ENCODE assay signal across 8 mouse cellular contexts in genomic region chr11:68954408-68954807, GRCm38 (mm10). TPM values are rescaled to one million over a fixed set of nuclear protein-coding genes. Genes with fewer than 3 reads are reported as not detected.
DNase-seq lines count a peak whose midpoint lies in the region; ATAC-seq and TF ChIP-seq lines count a peak whose summit lies in the region.

No protein-coding gene starts in this region.

- H3K4me2 ChIP-seq in lung, embryonic 16.5 days (ENCODE audit: low read depth, low read length): peak overlapping the region; percentile 74
- H3K4me2 ChIP-seq in forebrain, embryonic 12.5 days: peak overlapping the region; percentile 64
- peak overlapping the region; percentile 45 for H3K4me2 ChIP-seq in limb, embryonic 14.5 days (replicated peaks; ENCODE audit: low read depth, low read length, severe bottlenecking)
- peak overlapping the region; percentile 44 for H3K4me2 ChIP-seq in stomach, embryonic 14.5 days (replicated peaks; ENCODE audit: low read depth, low read length)

- peak overlapping the region; percentile 52 for H3K4me3 ChIP-seq in lung, embryonic 16.5 days (ENCODE audit: low read length)
- peak overlapping the region; percentile 36 for H3K4me3 ChIP-seq in forebrain, embryonic 12.5 days (replicated peaks)
- peak overlapping the region; percentile 34 for H3K4me3 ChIP-seq in limb, embryonic 14.5 days (replicated peaks; ENCODE audit: low read length)
- peak overlapping the region; percentile 25 for H3K4me3 ChIP-seq in stomach, embryonic 14.5 days (ENCODE audit: low read depth, low read length)

- no peak for DNase-seq in lung, postnatal 25 days (ENCODE audit: low spot score)
- DNase-seq in limb, embryonic 14.5 days (ENCODE audit: low spot score): no peak
- no peak for DNase-seq in ovary, adult 18-20 months (ENCODE audit: low spot score)
- DNase-seq in embryo, embryonic 10.5 days (ENCODE audit: low spot score): no peak
- no peak for DNase-seq in left cerebral cortex, postnatal 25 days (ENCODE audit: low spot score in 2 of 2)

- no peak overlapping the region for H3K27ac ChIP-seq in lung, embryonic 16.5 days (ENCODE audit: low read length)
- no peak overlapping the region for H3K27ac ChIP-seq in forebrain, embryonic 12.5 days
- no peak overlapping the region for H3K27ac ChIP-seq in limb, embryonic 14.5 days (replicated peaks; ENCODE audit: low read depth, low read length)
- H3K27ac ChIP-seq in stomach, embryonic 14.5 days (ENCODE audit: low read length): no peak overlapping the region

- TF ChIP-seq POLR2A in limb, embryonic 14.5 days (IDR thresholded peaks at IDR 0.05; ENCODE audit: borderline replicate concordance, extremely low read depth, insufficient read depth, insufficient read length): no peak

- peaks cover 12% of the 10 kb centered on the region for H3K4me1 ChIP-seq in lung, embryonic 16.5 days (replicated peaks; ENCODE audit: control insufficient read depth, insufficient read depth, low read length)
- H3K4me1 ChIP-seq in forebrain, embryonic 12.5 days: peaks cover 21% of the 10 kb centered on the region
- peaks cover 11% of the 10 kb centered on the region; the same call in 1 of the 2 replicates for H3K4me1 ChIP-seq in limb, embryonic 14.5 days (ENCODE audit: control insufficient read depth, insufficient read depth, low read length)
- H3K4me1 ChIP-seq in stomach, embryonic 14.5 days (ENCODE audit: control insufficient read depth, insufficient read depth, low read length): no peaks in the 10 kb centered on the region

- peak overlapping the region; percentile 63 for H3K9ac ChIP-seq in lung, embryonic 16.5 days (ENCODE audit: low read length)
- H3K9ac ChIP-seq in forebrain, embryonic 12.5 days: peak overlapping the region; percentile 56
- H3K9ac ChIP-seq in limb, embryonic 14.5 days (ENCODE audit: low read depth, low read length, severe bottlenecking): peak overlapping the region; percentile 40
- H3K9ac ChIP-seq in stomach, embryonic 14.5 days (replicated peaks; ENCODE audit: low read depth, low read length): no peak overlapping the region

- no peak for ATAC-seq in lung, embryonic 16.5 days (ENCODE audit: low read depth)
- no peak for ATAC-seq in forebrain, embryonic 12.5 days (ENCODE audit: low FRiP score)
- ATAC-seq in limb, embryonic 14.5 days (ENCODE audit: low FRiP score, low read depth): no peak
- no peak for ATAC-seq in stomach, embryonic 14.5 days (ENCODE audit: insufficient number of reproducible peaks, insufficient read depth, low FRiP score, low read depth)

- H3K9me3 ChIP-seq in lung, embryonic 16.5 days (ENCODE audit: control insufficient read depth, low read length): no peaks in the 10 kb centered on the region
- H3K9me3 ChIP-seq in forebrain, embryonic 12.5 days: no peaks in the 10 kb centered on the region
- H3K9me3 ChIP-seq in limb, embryonic 14.5 days (ENCODE audit: control insufficient read depth, low read length): no peaks in the 10 kb centered on the region
- no peaks in the 10 kb centered on the region for H3K9me3 ChIP-seq in stomach, embryonic 14.5 days (ENCODE audit: control insufficient read depth, low read depth, low read length)

- 2% methylated on average over 17 of the region's 17 CpGs for WGBS in lung, embryonic 16.5 days
- WGBS in forebrain, embryonic 12.5 days: 1% methylated on average over 17 of the region's 17 CpGs
- WGBS in limb, embryonic 14.5 days: 3% methylated on average over 17 of the region's 17 CpGs
- WGBS in stomach, embryonic 14.5 days: 2% methylated on average over 17 of the region's 17 CpGs

- intact Hi-C loops in left cerebral cortex, postnatal 25 days (cut with DNase I): loop anchor here (5.0 kb wide), 1 partner anchor 42 kb away; no protein-coding TSS in a partner anchor

- peaks cover 33% of the 10 kb centered on the region for H3K27me3 ChIP-seq in lung, embryonic 16.5 days (ENCODE audit: control insufficient read depth, insufficient read depth, low read depth, low read length)
- H3K27me3 ChIP-seq in forebrain, embryonic 12.5 days: peaks cover 66% of the 10 kb centered on the region
- peaks cover 19% of the 10 kb centered on the region for H3K27me3 ChIP-seq in limb, embryonic 14.5 days (ENCODE audit: control insufficient read depth, insufficient read depth, low read length)
- H3K27me3 ChIP-seq in stomach, embryonic 14.5 days (ENCODE audit: control insufficient read depth, insufficient read depth, low read length): no peaks in the 10 kb centered on the region

- H3K36me3 ChIP-seq in lung, embryonic 16.5 days (ENCODE audit: control insufficient read depth, insufficient read depth, low read length): no peaks in the 10 kb centered on the region
- H3K36me3 ChIP-seq in forebrain, embryonic 12.5 days (replicated peaks): no peaks in the 10 kb centered on the region
- H3K36me3 ChIP-seq in limb, embryonic 14.5 days (ENCODE audit: control insufficient read depth, insufficient read depth, low read length): no peaks in the 10 kb centered on the region
- H3K36me3 ChIP-seq in stomach, embryonic 14.5 days (ENCODE audit: control insufficient read depth, insufficient read depth, low read length): no peaks in the 10 kb centered on the region

RNA-seq across cellular contexts. Expression of gene Arhgef15, which starts 2.9 kb away (rescaled TPM):
- 28.3 and 28.9 TPM in 2 replicates for polyA plus RNA-seq in lung, embryonic 16.5 days (2015; fragmentation: Nextera tagmentation; extraction: Ambion mirVana)
- 5.6 and 6.4 TPM in 2 replicates for polyA plus RNA-seq in forebrain, embryonic 12.5 days (2016; fragmentation: Nextera tagmentation; extraction: Ambion mirVana)
- 12.3 and 23.7 TPM in 2 replicates for polyA plus RNA-seq in limb, embryonic 14.5 days (2012; rRNA removed)
- polyA plus RNA-seq in limb, embryonic 14.5 days (2014; fragmentation: Nextera tagmentation; extraction: Ambion mirVana): 5.3 and 6.6 TPM in 2 replicates
- 10.9 and 13.0 TPM in 2 replicates for polyA plus RNA-seq in stomach, embryonic 14.5 days (2014; fragmentation: Nextera tagmentation; extraction: Ambion mirVana)
- total RNA-seq in left cerebral cortex, postnatal 25 days (2021): 10 to 100 TPM; 20.7 to 20.9 TPM

RNA-seq across cellular contexts. Expression of gene Slc25a35, which starts 13.5 kb away (rescaled TPM):
- 2.9 and 3.3 TPM in 2 replicates for polyA plus RNA-seq in lung, embryonic 16.5 days (2015; fragmentation: Nextera tagmentation; extraction: Ambion mirVana)
- 2.1 and 2.6 TPM in 2 replicates for polyA plus RNA-seq in forebrain, embryonic 12.5 days (2016; fragmentation: Nextera tagmentation; extraction: Ambion mirVana)
- 4.7 and 6.9 TPM in 2 replicates for polyA plus RNA-seq in limb, embryonic 14.5 days (2012; rRNA removed)
- 2.8 TPM in 2 replicates for polyA plus RNA-seq in limb, embryonic 14.5 days (2014; fragmentation: Nextera tagmentation; extraction: Ambion mirVana)
- polyA plus RNA-seq in stomach, embryonic 14.5 days (2014; fragmentation: Nextera tagmentation; extraction: Ambion mirVana): 4.1 and 5.4 TPM in 2 replicates
- total RNA-seq in left cerebral cortex, postnatal 25 days (2021): 1 to 10 TPM; 5.4 to 5.9 TPM

RNA-seq across cellular contexts. Expression of gene Rangrf, which starts 20.6 kb away (rescaled TPM):
- polyA plus RNA-seq in lung, embryonic 16.5 days (2015; fragmentation: Nextera tagmentation; extraction: Ambion mirVana): 36.7 and 40.3 TPM in 2 replicates
- polyA plus RNA-seq in forebrain, embryonic 12.5 days (2016; fragmentation: Nextera tagmentation; extraction: Ambion mirVana): 54.1 and 57.8 TPM in 2 replicates
- polyA plus RNA-seq in limb, embryonic 14.5 days (2012; rRNA removed): 42.8 and 46.7 TPM in 2 replicates
- 43.4 and 46.3 TPM in 2 replicates for polyA plus RNA-seq in limb, embryonic 14.5 days (2014; fragmentation: Nextera tagmentation; extraction: Ambion mirVana)
- 58.9 and 63.6 TPM in 2 replicates for polyA plus RNA-seq in stomach, embryonic 14.5 days (2014; fragmentation: Nextera tagmentation; extraction: Ambion mirVana)
- total RNA-seq in left cerebral cortex, postnatal 25 days (2021): 10 to 100 TPM; 14.1 to 16.7 TPM

RNA-seq across cellular contexts. Expression of gene Odf4, which starts 27.5 kb away (rescaled TPM):
- not detected in 2 replicates for polyA plus RNA-seq in lung, embryonic 16.5 days (2015; fragmentation: Nextera tagmentation; extraction: Ambion mirVana)
- polyA plus RNA-seq in forebrain, embryonic 12.5 days (2016; fragmentation: Nextera tagmentation; extraction: Ambion mirVana): 0.18 and 0.54 TPM in 2 replicates
- 0.09 TPM in 1 of 2 replicates, not detected in the other for polyA plus RNA-seq in limb, embryonic 14.5 days (2012; rRNA removed)
- polyA plus RNA-seq in limb, embryonic 14.5 days (2014; fragmentation: Nextera tagmentation; extraction: Ambion mirVana): not detected in 2 replicates
- 0.55 TPM in 1 of 2 replicates, not detected in the other for polyA plus RNA-seq in stomach, embryonic 14.5 days (2014; fragmentation: Nextera tagmentation; extraction: Ambion mirVana)
- total RNA-seq in left cerebral cortex, postnatal 25 days (2021): 1 to 10 TPM in 1 of 2 experiments, not detected in 1; 1.7 TPM

RNA-seq across cellular contexts. Expression of gene Rpl26, which starts 53.0 kb away (rescaled TPM):
- polyA plus RNA-seq in lung, embryonic 16.5 days (2015; fragmentation: Nextera tagmentation; extraction: Ambion mirVana): 880 and 951 TPM in 2 replicates
- polyA plus RNA-seq in forebrain, embryonic 12.5 days (2016; fragmentation: Nextera tagmentation; extraction: Ambion mirVana): 781 and 837 TPM in 2 replicates
- 2,303 and 3,506 TPM in 2 replicates for polyA plus RNA-seq in limb, embryonic 14.5 days (2012; rRNA removed)
- polyA plus RNA-seq in limb, embryonic 14.5 days (2014; fragmentation: Nextera tagmentation; extraction: Ambion mirVana): 1,158 and 1,230 TPM in 2 replicates
- polyA plus RNA-seq in stomach, embryonic 14.5 days (2014; fragmentation: Nextera tagmentation; extraction: Ambion mirVana): 1,222 and 1,288 TPM in 2 replicates
- 100 to 1,000 TPM; 679 to 691 TPM for total RNA-seq in left cerebral cortex, postnatal 25 days (2021)
